Mouse (Mus musculus): ENCODE measurements around the gene Olfr1415.

- no peak for TF ChIP-seq ZNF384 (IDR thresholded peaks at IDR 0.05; ENCODE audit: low read depth, low read length)
- no peak for TF ChIP-seq MAFK (IDR thresholded peaks at IDR 0.05; ENCODE audit: insufficient read depth, low read depth, low read length)
- no peak for TF ChIP-seq CHD2 (IDR thresholded peaks at IDR 0.05; ENCODE audit: low read depth, low read length)
Observed at GRCm38 (mm10) chr1:92496001-92496400, at the start of gene Olfr1415.
